Mouse (Mus musculus): ENCODE data around the gene Rasgrp2. TPM values are rescaled to one million over a fixed set of nuclear protein-coding genes. Genes with fewer than 3 reads are reported as not detected.

Gene Rasgrp2
- total and polyA plus RNA-seq, 3 experiments, result 31.4 to 79.6 (median 37.0) TPM

GRCm38 (mm10) chr19:6382323-6382924 is 16.7 kb upstream of the Rasgrp2 start:
- no peak for DNase-seq

GRCm38 (mm10) chr19:6383470-6383869 is 15.7 kb upstream of the Rasgrp2 start:
- DNase-seq, result no peak

GRCm38 (mm10) chr19:6384128-6384527 is 15.0 kb upstream of the Rasgrp2 start, which contains the start of gene Pygm:
Gene Pygm (plus strand): TSS chr19:6384399.
- peak; percentile 76 for DNase-seq

- DNase-seq, result peak; percentile 86
Observed at GRCm38 (mm10) chr19:6384954-6385353, 14.2 kb upstream of the Rasgrp2 start.

GRCm38 (mm10) chr19:6385419-6385818 is 13.7 kb upstream of the Rasgrp2 start:
- no peak for DNase-seq

GRCm38 (mm10) chr19:6385821-6386220 is 13.3 kb upstream of the Rasgrp2 start:
- DNase-seq, result no peak

- DNase-seq, result no peak
Observed at GRCm38 (mm10) chr19:6386234-6386633, 12.9 kb upstream of the Rasgrp2 start.

GRCm38 (mm10) chr19:6388006-6388405 is 11.1 kb upstream of the Rasgrp2 start:
- DNase-seq, result peak; percentile 76

GRCm38 (mm10) chr19:6389803-6390202 is 9.3 kb upstream of the Rasgrp2 start:
- no peak for DNase-seq

GRCm38 (mm10) chr19:6390251-6390650 is 8.9 kb upstream of the Rasgrp2 start:
- DNase-seq, result no peak

- DNase-seq, result no peak
Observed at GRCm38 (mm10) chr19:6392743-6393393, 6.3 kb upstream of the Rasgrp2 start.

GRCm38 (mm10) chr19:6393637-6394036 is 5.5 kb upstream of the Rasgrp2 start:
- DNase-seq, result no peak

- no peak for DNase-seq
Observed at GRCm38 (mm10) chr19:6396237-6396636, 2.9 kb upstream of the Rasgrp2 start.

- DNase-seq, result no peak
Observed at GRCm38 (mm10) chr19:6397582-6398249, 1.4 kb upstream of the Rasgrp2 start.

GRCm38 (mm10) chr19:6398447-6399284 is 474 bp upstream of the Rasgrp2 start:
- peak; percentile 81 for DNase-seq

- DNase-seq, result peak; percentile 29
Observed at GRCm38 (mm10) chr19:6400096-6401086, 1.3 kb downstream of the Rasgrp2 start.

GRCm38 (mm10) chr19:6401131-6401815 is 2.1 kb downstream of the Rasgrp2 start:
- peak; percentile 85 for DNase-seq

GRCm38 (mm10) chr19:6401951-6402350 is 2.8 kb downstream of the Rasgrp2 start:
- DNase-seq, result peak; percentile 58

- DNase-seq, result no peak
Observed at GRCm38 (mm10) chr19:6403869-6404268, 4.7 kb downstream of the Rasgrp2 start.

- no peak for DNase-seq
Observed at GRCm38 (mm10) chr19:6405433-6405832, 6.3 kb downstream of the Rasgrp2 start.

Data from adrenal gland, adult 2 months (tissue).